Mouse (Mus musculus) heart, postnatal 36 days (tissue): ENCODE measurements around the gene Irf1. TPM values are rescaled to one million over a fixed set of nuclear protein-coding genes. Genes with fewer than 3 reads are reported as not detected.

Source experiments
- DNase-seq, 2 experiments: peaks; one replicate each; pipeline ENCODE4 v3.0.0; 2021 to 2022
- intact Hi-C: fragments of 180-260 bp; cut with DNase I; formaldehyde crosslinking; loops from one replicate; pipeline ENCODE4 v1.15.1; 2025
- total RNA-seq, 2 experiments: library from RNA; stranded (reverse); gene quantifications; 2 replicates each; pipeline ENCODE4 v1.2.3; 2021

Gene Irf1
- total RNA-seq, 2 experiments from 2014 or later = 18.6 to 23.6 TPM

- DNase-seq = no peak
- intact Hi-C loops = no loop called here
These were observed 33.3 kb downstream of the Irf1 start for GRCm38 (mm10) chr11:53803093-53803492.

- intact Hi-C loops = no loop called here
- no peak for DNase-seq
These were observed 33.7 kb downstream of the Irf1 start for GRCm38 (mm10) chr11:53803494-53803893.

- DNase-seq = no peak
- intact Hi-C loops = no loop called here
These were observed 34.9 kb downstream of the Irf1 start for GRCm38 (mm10) chr11:53804569-53805344.

GRCm38 (mm10) chr11:53805786-53806185 is 36.0 kb downstream of the Irf1 start:
- intact Hi-C loops = no loop called here
- DNase-seq = peak; percentile 70 to 77

- intact Hi-C loops = no loop called here
- no peak for DNase-seq
These were observed 39.5 kb downstream of the Irf1 start for GRCm38 (mm10) chr11:53809354-53809753.

GRCm38 (mm10) chr11:53810156-53810555 is 40.3 kb downstream of the Irf1 start:
- intact Hi-C loops = no loop called here
- DNase-seq = no peak

GRCm38 (mm10) chr11:53810749-53811148 is 40.9 kb downstream of the Irf1 start:
- intact Hi-C loops = no loop called here
- no peak for DNase-seq

GRCm38 (mm10) chr11:53811312-53811711 is 41.5 kb downstream of the Irf1 start:
- no peak for DNase-seq
- intact Hi-C loops = no loop called here

- intact Hi-C loops = loop anchor here (2.0 kb wide), 1 partner anchor 50 kb away; no protein-coding TSS in a partner anchor
These were observed 43.4 kb downstream of the Irf1 start for GRCm38 (mm10) chr11:53813001-53813868.

GRCm38 (mm10) chr11:53814810-53815209 is 45.0 kb downstream of the Irf1 start:
- intact Hi-C loops = no loop called here
- DNase-seq = no peak

More at GRCm38 (mm10) chr11:53813001-53813868, 43.4 kb downstream of the Irf1 start:
- peak; percentile 70 to 72 for DNase-seq

GRCm38 (mm10) chr11:53816841-53817375 is 47.1 kb downstream of the Irf1 start:
- intact Hi-C loops = no loop called here
- DNase-seq = no peak

GRCm38 (mm10) chr11:53818794-53819193 is 49.0 kb downstream of the Irf1 start:
- peak; percentile 40 to 63 for DNase-seq
- intact Hi-C loops = loop anchor here (2.0 kb wide), 2 partner anchors 28 to 48 kb away; partner anchors contain the start of gene Irf1

GRCm38 (mm10) chr11:53819511-53819910 is 49.7 kb downstream of the Irf1 start:
- intact Hi-C loops = loop anchor here (2.0 kb wide), 2 partner anchors 27 to 49 kb away; partner anchors contain the start of gene Irf1
- DNase-seq = no peak

- DNase-seq = no peak
- intact Hi-C loops = no loop called here
These were observed 50.8 kb downstream of the Irf1 start for GRCm38 (mm10) chr11:53820516-53821170.

GRCm38 (mm10) chr11:53821230-53821944 is 51.6 kb downstream of the Irf1 start:
- peak; percentile 30 to 34 for DNase-seq
- intact Hi-C loops = no loop called here

GRCm38 (mm10) chr11:53821945-53822338 is 52.1 kb downstream of the Irf1 start:
- DNase-seq = no peak
- intact Hi-C loops = no loop called here

GRCm38 (mm10) chr11:53825409-53825808 is 55.6 kb downstream of the Irf1 start:
- no peak for DNase-seq
- intact Hi-C loops = no loop called here
